Mouse (Mus musculus) layer of hippocampus, adult 8-10 months (tissue): ENCODE data around the gene Rnf212. TPM values are rescaled to one million over a fixed set of nuclear protein-coding genes. Genes with fewer than 3 reads are reported as not detected.

Experiments
- total RNA-seq, 4 experiments: library from RNA; stranded (reverse); gene quantifications; 2 replicates each; pipeline ENCODE4 v1.2.4; 2022

The Rnf212 gene
- total RNA-seq, 4 experiments from 2014 or later = not detected

Other genes starting within 250 kb of the Rnf212 start
- 100 to 1,000 TPM; 530 to 563 (median 545) TPM for gene Cplx1, start 225.0 kb downstream of the Rnf212 start, total RNA-seq
- gene Gak, start 145.2 kb downstream of the Rnf212 start, total RNA-seq = 100 to 1,000 TPM in 2 of 4 experiments, 10 to 100 TPM in 2; 94.1 to 111 (median 102) TPM
- gene Tmem175, start 145.2 kb downstream of the Rnf212 start, total RNA-seq = 10 to 100 TPM; 39.5 to 44.9 (median 42.5) TPM
- 10 to 100 TPM; 17.4 to 27.3 (median 22.4) TPM for gene Idua, start 114.7 kb downstream of the Rnf212 start, total RNA-seq
- 10 to 100 TPM; 52.6 to 61.4 (median 58.7) TPM for gene Dgkq, start 105.3 kb downstream of the Rnf212 start, total RNA-seq
- gene Slc26a1, start 99.4 kb downstream of the Rnf212 start, total RNA-seq = 1 to 10 TPM; 1.0 to 1.8 (median 1.5) TPM
- gene Fgfrl1, start 82.6 kb downstream of the Rnf212 start, total RNA-seq = 10 to 100 TPM; 21.5 to 37.6 (median 27.6) TPM
- gene Tmed11, start 20.4 kb upstream of the Rnf212 start, total RNA-seq = not detected
- not detected for gene Vmn2r8, start 33.9 kb upstream of the Rnf212 start, total RNA-seq
- gene Vmn2r9, start 77.6 kb upstream of the Rnf212 start, total RNA-seq = not detected
- not detected for gene Vmn2r10, start 231.5 kb upstream of the Rnf212 start, total RNA-seq